Mouse (Mus musculus): ENCODE data around the gene Rai1. TPM values are rescaled to one million over a fixed set of nuclear protein-coding genes. Genes with fewer than 3 reads are reported as not detected.

Gene Rai1
- 62.1 and 85.3 TPM in 2 replicates for polyA plus RNA-seq (2012; rRNA removed)
- polyA plus RNA-seq (2014; fragmentation: Nextera tagmentation; extraction: Ambion mirVana): 29.7 and 33.1 TPM in 2 replicates

DNA sequence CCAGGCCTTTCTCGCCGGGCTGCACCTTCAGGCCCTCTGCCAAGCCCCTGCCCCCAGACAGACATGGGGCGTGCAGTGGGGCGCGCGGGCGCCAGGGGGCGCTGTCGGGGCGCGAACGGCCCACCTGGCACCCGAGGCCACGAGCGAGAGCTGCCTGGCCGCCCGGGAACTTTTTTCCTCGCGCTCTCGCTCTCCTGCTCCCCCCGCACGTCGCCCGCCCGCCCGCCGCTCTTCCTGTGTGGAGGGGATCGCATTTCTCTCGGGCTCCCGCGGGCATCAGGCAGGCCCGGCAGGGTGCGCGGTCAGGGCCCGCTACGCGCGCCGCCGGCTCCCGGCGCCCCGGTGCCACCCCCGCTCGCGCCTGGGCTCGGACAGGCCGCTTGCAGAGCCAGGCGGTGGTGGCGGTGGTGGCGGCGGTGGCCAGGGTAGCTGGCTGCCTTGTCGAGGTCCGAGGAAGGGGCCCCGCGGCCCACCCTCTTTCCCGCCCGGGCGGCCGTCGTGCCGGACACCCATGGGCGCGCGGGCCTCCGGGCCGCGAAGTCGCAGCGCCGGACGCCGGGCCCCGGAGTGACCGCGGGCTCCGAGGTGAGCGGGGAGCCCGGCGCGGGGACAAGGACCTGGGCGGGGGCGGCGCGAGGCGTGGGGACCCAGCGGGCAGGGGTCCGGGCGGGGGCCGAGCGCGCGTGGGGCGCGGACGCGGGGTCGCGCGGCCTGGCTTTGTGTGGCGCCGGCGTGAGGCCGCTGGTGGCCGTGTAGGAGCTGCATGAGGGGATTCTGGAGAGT is at the start of gene Rai1:
TSS of gene Rai1 (plus strand) at position 204 of the 783 bp plus-strand sequence.
- peaks cover 44% of the 10 kb centered on the region for H3K4me1 ChIP-seq (ENCODE audit: control insufficient read depth, insufficient read depth, low read length)
- DNase-seq (ENCODE audit: low spot score) (peak; percentile 89), ATAC-seq (ENCODE audit: low FRiP score, low read depth) (peak; percentile 84)
- 0 out of 2 replicates have a peak, but pooled peaks have one; percentile 44 for TF ChIP-seq POLR2A (IDR thresholded peaks at IDR 0.05; ENCODE audit: borderline replicate concordance, extremely low read depth, insufficient read depth, insufficient read length)
- peak within 1 kb of the TSS; percentile 90 for H3K4me2 ChIP-seq (replicated peaks; ENCODE audit: low read depth, low read length, severe bottlenecking)
- WGBS: 2% methylated on average over 55 of the region's 105 CpGs
- no peaks in the 10 kb centered on the region for H3K9me3 ChIP-seq (ENCODE audit: control insufficient read depth, low read length)
- H3K27ac ChIP-seq (replicated peaks; ENCODE audit: low read depth, low read length): peak within 1 kb of the TSS; percentile 99
- H3K4me3 ChIP-seq (replicated peaks; ENCODE audit: low read length): peak within 1 kb of the TSS; percentile 99
- H3K9ac ChIP-seq (ENCODE audit: low read depth, low read length, severe bottlenecking): peak within 1 kb of the TSS; percentile 99
- no peaks in the 10 kb centered on the region; the same call in 1 of the 2 replicates for H3K36me3 ChIP-seq (ENCODE audit: control insufficient read depth, insufficient read depth, low read length)
- H3K27me3 ChIP-seq (ENCODE audit: control insufficient read depth, insufficient read depth, low read length): no peaks in the 10 kb centered on the region

DNA sequence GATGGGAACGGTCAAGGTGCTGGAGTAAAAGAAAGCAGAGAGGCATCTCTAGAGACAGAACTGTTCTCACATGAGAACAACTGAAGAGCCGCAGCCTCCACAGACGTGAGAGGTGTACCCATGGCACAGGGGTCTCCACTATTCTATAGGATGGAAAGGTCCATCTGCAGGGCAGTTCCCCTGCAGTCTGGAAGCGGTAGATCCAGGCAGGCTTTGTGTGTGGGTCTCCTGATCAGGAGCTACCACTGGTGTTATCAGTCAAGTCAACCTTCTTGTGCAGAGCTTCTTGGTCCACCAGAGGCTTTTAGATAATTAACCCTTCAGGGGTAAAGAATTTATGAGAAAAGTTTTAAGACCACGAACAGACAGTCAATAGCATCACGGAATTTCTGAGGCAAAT is 48.3 kb upstream of the Rai1 start:
- Histone ChIP-seq H3K36me3 (ENCODE audit: control insufficient read depth, insufficient read depth, low read length) (no peaks in the 10 kb centered on the region), H3K4me3 (replicated peaks; ENCODE audit: low read length) (no peak overlapping the region), H3K4me1 (ENCODE audit: control insufficient read depth, insufficient read depth, low read length) (no peaks in the 10 kb centered on the region), H3K27ac (replicated peaks; ENCODE audit: low read depth, low read length) (no peak overlapping the region), H3K4me2 (replicated peaks; ENCODE audit: low read depth, low read length, severe bottlenecking) (no peak overlapping the region), H3K9ac (ENCODE audit: low read depth, low read length, severe bottlenecking) (no peak overlapping the region), H3K27me3 (ENCODE audit: control insufficient read depth, insufficient read depth, low read length) (no peaks in the 10 kb centered on the region), H3K9me3 (ENCODE audit: control insufficient read depth, low read length) (no peaks in the 10 kb centered on the region)
- no peak for DNase-seq (ENCODE audit: low spot score)
- no peak for ATAC-seq (ENCODE audit: low FRiP score, low read depth)
- WGBS: 80% methylated on average over 6 of the region's 6 CpGs
- TF ChIP-seq POLR2A (IDR thresholded peaks at IDR 0.05; ENCODE audit: borderline replicate concordance, extremely low read depth, insufficient read depth, insufficient read length): no peak

DNA sequence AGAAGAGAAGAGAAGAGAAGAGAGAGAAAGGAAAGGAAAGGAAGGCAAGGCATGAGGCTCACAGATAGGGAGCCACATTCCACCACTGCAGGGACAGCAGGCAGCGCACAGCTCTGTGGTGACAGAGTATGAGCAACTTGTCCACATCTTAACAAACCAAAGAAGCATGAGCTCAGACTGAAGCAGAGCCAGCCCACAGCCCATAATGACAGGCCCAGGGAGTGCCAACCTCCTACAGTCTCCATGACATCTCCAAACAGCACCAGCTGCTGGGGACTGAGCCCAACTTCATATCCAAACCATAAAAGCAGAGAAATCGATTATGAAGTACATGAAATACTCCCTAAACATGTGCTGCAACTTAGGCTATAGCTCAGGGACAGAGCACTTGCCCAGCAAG is 46.8 kb upstream of the Rai1 start:
- no peak for ATAC-seq (ENCODE audit: low FRiP score, low read depth)
- TF ChIP-seq POLR2A (IDR thresholded peaks at IDR 0.05; ENCODE audit: borderline replicate concordance, extremely low read depth, insufficient read depth, insufficient read length): no peak
- H3K4me3 ChIP-seq (replicated peaks; ENCODE audit: low read length): no peak overlapping the region
- no peaks in the 10 kb centered on the region for H3K36me3 ChIP-seq (ENCODE audit: control insufficient read depth, insufficient read depth, low read length)
- WGBS: 67% methylated on average over 2 of the region's 2 CpGs
- no peaks in the 10 kb centered on the region for H3K4me1 ChIP-seq (ENCODE audit: control insufficient read depth, insufficient read depth, low read length)
- H3K27ac ChIP-seq (replicated peaks; ENCODE audit: low read depth, low read length): no peak overlapping the region
- H3K27me3 ChIP-seq (ENCODE audit: control insufficient read depth, insufficient read depth, low read length): no peaks in the 10 kb centered on the region
- no peak for DNase-seq (ENCODE audit: low spot score)
- no peak overlapping the region for H3K9ac ChIP-seq (ENCODE audit: low read depth, low read length, severe bottlenecking)
- no peaks in the 10 kb centered on the region for H3K9me3 ChIP-seq (ENCODE audit: control insufficient read depth, low read length)
- no peak overlapping the region for H3K4me2 ChIP-seq (replicated peaks; ENCODE audit: low read depth, low read length, severe bottlenecking)

DNA sequence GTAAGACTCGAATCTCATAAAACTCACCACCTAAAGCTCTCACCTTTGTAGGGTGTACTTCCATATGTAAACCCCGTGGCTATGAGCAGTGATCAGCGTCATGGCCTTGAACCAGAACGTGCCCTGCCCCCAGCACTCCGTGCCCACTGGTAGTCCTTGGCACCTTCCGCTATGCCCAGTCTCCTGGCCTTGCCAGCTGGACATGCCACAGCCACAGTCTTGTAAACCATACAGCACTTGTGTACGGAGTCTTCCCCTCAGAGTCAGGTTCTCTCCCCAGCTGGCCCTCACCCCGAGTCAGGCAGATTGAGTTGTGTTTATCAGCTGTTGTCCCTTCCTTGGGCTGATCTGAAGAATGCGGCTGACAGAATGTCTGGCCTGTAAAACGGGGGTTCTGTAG is 46.4 kb upstream of the Rai1 start:
- no peak for TF ChIP-seq POLR2A (IDR thresholded peaks at IDR 0.05; ENCODE audit: borderline replicate concordance, extremely low read depth, insufficient read depth, insufficient read length)
- WGBS: 68% methylated on average over 10 of the region's 10 CpGs

DNA sequence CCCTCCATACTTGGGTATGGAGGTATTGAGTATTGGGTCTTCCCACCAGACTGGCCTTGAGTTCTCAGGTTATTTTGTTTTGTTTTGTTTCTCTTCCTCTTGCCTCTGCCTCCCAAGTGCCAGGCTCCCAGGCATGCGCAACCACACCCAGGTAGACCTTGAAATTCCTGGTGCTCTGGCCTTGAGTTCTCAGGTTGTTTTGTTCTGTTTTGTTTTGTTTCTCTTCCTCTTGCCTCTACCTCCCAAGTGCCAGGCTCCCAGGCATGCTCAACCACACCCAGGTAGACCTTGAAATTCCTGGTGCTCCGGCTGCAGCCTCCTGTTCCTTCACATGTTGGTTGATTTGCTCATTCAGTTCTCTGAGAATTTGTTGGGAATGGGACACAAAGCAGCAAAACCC is 44.8 kb upstream of the Rai1 start:
- WGBS: 95% methylated on average over 2 of the region's 2 CpGs

More for the DNA sequence above, 46.4 kb upstream of the Rai1 start:
- Histone ChIP-seq H3K9me3 (ENCODE audit: control insufficient read depth, low read length) (no peaks in the 10 kb centered on the region), H3K4me2 (replicated peaks; ENCODE audit: low read depth, low read length, severe bottlenecking) (no peak overlapping the region), H3K27ac (replicated peaks; ENCODE audit: low read depth, low read length) (no peak overlapping the region), H3K4me1 (ENCODE audit: control insufficient read depth, insufficient read depth, low read length) (no peaks in the 10 kb centered on the region), H3K27me3 (ENCODE audit: control insufficient read depth, insufficient read depth, low read length) (no peaks in the 10 kb centered on the region), H3K9ac (ENCODE audit: low read depth, low read length, severe bottlenecking) (no peak overlapping the region), H3K36me3 (ENCODE audit: control insufficient read depth, insufficient read depth, low read length) (no peaks in the 10 kb centered on the region), H3K4me3 (replicated peaks; ENCODE audit: low read length) (no peak overlapping the region)
- DNase-seq (ENCODE audit: low spot score) (no peak), ATAC-seq (ENCODE audit: low FRiP score, low read depth) (no peak)

More for the DNA sequence above, 44.8 kb upstream of the Rai1 start:
- no peak for DNase-seq (ENCODE audit: low spot score)
- Histone ChIP-seq H3K27me3 (ENCODE audit: control insufficient read depth, insufficient read depth, low read length) (no peaks in the 10 kb centered on the region), H3K9me3 (ENCODE audit: control insufficient read depth, low read length) (no peaks in the 10 kb centered on the region), H3K4me1 (ENCODE audit: control insufficient read depth, insufficient read depth, low read length) (no peaks in the 10 kb centered on the region), H3K36me3 (ENCODE audit: control insufficient read depth, insufficient read depth, low read length) (no peaks in the 10 kb centered on the region), H3K9ac (ENCODE audit: low read depth, low read length, severe bottlenecking) (no peak overlapping the region), H3K27ac (replicated peaks; ENCODE audit: low read depth, low read length) (no peak overlapping the region), H3K4me2 (replicated peaks; ENCODE audit: low read depth, low read length, severe bottlenecking) (no peak overlapping the region), H3K4me3 (replicated peaks; ENCODE audit: low read length) (no peak overlapping the region)
- TF ChIP-seq POLR2A (IDR thresholded peaks at IDR 0.05; ENCODE audit: borderline replicate concordance, extremely low read depth, insufficient read depth, insufficient read length): no peak
- no peak for ATAC-seq (ENCODE audit: low FRiP score, low read depth)

Data from limb, embryonic 14.5 days (tissue).